Comparison of ENCODE assay signal across 15 mouse cellular contexts in genomic region chr1:106606951-106607350, GRCm38 (mm10).
"Had no signal": no experiment of that assay in that cellular context is flagged by ENCODE, and none has a peak within 500 bp of the region (broad histone marks: within the 10 kb centered on the region; RNA-seq: fewer than 3 reads in every experiment).

No protein-coding gene starts in this region.

- H3K4me2 ChIP-seq: liver, embryonic 11.5 days; liver, embryonic 15.5 days; midbrain, embryonic 12.5 days had no signal

- H3K4me3 ChIP-seq: left cerebral cortex, adult 2 months; limb, embryonic 10.5 days; liver, embryonic 15.5 days; megakaryocyte, embryonic 14.5 days; midbrain, embryonic 12.5 days had no signal

- H3K9ac ChIP-seq: liver, embryonic 15.5 days; midbrain, embryonic 12.5 days had no signal

- H3K36me3 ChIP-seq: limb, embryonic 10.5 days; liver, embryonic 15.5 days; midbrain, embryonic 12.5 days had no signal

- H3K4me1 ChIP-seq: liver, embryonic 15.5 days had no signal

- DNase-seq: kidney, adult 18-20 months; kidney, postnatal 14 days; lung, adult 2 months; lung, postnatal 4 days; right cerebral cortex, postnatal 14 days; thymus, postnatal 14 days had no signal

- H3K27me3 ChIP-seq: liver, embryonic 15.5 days; megakaryocyte, embryonic 14.5 days; midbrain, embryonic 12.5 days had no signal

- ATAC-seq: lung, postnatal 0 days; midbrain, embryonic 16.5 days had no signal

- H3K9me3 ChIP-seq: limb, embryonic 10.5 days; liver, embryonic 15.5 days; megakaryocyte, embryonic 14.5 days; midbrain, embryonic 12.5 days had no signal

- H3K27ac ChIP-seq: left cerebral cortex, adult 2 months; limb, embryonic 10.5 days; liver, embryonic 15.5 days; midbrain, embryonic 12.5 days; stomach, postnatal 0 days had no signal
